Mouse (Mus musculus) retina, postnatal 7 days (tissue): ENCODE results near the gene Bdh1.

Experiments
- DNase-seq: peaks from one replicate; pipeline ENCODE4 v3.0.0-alpha.2; 2012; ENCODE audit warnings: low read depth, low spot score

Gene Bdh1

DNA sequence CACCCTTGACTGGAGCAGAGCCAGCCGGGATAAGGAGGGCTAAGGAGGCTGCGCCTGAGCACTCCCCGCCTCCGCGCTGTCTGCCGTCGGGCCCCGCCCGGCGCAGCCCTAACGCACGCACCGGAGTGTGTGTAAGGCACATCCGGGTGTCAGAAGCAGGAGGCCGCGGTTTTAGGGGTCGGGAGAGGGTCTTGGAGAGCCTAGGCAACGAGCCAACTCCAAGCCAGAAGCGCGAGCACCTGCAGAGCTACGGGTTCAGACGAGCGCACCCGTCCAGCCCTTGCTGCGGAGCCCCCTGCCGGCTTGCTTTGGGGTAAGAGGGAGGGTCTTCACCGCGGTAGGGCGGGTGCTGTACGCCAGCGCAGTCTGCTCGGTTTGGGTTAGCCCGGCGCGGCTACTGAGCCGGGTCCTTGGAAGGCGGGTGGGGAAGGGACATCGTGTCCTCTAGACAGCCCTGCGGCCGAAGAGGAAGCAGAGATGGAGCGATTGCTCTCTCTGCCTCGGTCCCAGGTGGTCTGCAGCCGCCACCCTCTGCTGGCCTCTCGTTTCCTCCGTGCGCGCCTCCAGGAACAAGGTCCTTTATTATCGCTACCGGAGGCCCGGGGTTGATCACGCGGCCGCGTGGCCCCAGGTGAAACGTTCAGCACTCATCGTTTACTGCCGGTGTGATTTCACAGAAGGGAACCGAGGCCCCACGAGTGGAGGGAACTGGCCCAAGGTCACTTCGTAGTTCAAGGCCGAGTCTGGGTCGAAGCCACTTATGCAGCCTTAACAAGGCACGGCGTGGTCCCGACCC lies 6.8 kb downstream of the Bdh1 start:
- DNase-seq, result peak; percentile 69

DNA sequence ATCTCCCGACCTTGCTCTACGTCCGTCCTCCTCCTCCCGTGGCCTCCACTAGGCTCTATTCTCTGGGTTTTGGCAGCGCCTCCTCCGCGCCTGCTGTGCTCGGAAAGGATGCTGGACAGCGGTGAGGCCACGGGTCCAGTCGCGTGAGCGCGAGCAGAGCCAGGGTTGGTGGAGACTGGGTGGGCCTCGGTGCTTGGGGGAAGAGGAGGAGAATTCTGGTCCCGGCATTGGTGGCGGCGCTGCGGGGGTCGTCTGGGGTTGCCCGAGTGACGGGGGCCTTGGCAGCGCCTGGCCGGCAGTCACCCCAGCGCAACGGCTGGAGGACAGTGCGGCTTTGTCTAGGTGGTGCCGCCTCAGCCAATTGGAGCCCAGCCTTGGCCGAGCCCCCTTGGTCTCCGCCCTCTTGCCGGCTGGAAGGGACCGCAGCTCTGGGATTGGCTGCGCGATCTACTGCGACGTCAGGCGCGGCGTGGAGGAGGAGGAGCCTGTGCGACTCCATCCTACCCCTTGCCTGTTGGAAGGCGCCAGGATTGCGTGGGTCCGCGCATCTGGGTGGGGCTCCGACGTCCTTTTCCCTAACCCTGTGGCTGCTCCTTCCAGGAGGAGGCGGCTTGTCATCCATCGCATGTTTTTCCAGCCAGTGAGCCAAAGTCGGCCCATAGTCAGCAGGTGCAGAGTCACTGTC lies 7.5 kb downstream of the Bdh1 start:
- DNase-seq, result peak; percentile 86

DNA sequence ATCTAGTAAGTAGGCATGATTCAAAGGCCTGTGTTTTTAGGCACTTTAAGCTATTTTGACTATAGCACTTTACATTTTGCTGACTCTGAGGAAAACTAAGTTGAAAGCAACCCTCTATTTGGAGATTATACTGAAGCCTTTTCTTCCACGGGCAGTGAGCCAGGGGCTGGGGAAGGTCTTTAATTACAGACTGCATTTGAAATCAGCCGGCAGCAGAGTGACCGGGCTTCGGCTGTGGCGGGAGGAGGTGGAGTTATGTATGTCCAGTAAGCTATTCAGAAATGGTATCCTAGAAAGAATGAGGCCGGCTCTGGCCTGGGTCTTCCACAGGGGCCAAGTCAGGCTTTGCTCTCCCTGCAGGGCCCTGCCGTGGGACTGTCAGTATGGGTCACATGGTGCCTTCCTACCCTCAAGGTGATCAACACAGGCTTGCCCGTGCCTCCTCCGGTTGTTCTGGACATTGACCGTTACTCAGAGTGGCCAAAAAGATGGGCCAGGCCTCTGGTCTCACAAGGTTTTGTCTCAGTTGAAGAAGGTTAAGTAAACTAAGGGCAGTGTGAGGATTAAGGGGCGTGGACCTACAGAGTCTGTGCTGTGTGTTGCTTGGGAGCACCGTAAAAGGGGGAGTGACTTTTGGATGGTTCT lies 11.5 kb downstream of the Bdh1 start:
- DNase-seq, result no peak

DNA sequence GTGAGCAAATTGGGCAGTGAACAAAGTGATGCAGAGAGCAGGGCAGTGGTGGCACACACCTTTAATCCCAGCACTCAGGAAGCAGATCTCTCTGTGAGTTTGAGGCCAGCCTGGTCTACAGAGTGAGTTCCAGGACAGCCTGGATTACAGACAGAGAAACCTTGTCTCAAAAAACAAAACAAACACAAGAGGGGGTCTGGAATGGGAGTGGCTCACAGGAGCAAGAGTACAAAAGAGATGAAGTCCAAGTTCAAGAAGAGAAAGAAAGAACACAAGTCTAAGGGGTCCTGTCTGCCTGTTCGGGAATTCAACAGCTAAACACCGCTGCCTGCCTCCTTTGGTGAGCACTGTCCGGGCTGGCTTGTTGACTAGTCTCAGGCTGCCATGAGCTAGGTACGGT lies 13.1 kb downstream of the Bdh1 start:
- no peak for DNase-seq

DNA sequence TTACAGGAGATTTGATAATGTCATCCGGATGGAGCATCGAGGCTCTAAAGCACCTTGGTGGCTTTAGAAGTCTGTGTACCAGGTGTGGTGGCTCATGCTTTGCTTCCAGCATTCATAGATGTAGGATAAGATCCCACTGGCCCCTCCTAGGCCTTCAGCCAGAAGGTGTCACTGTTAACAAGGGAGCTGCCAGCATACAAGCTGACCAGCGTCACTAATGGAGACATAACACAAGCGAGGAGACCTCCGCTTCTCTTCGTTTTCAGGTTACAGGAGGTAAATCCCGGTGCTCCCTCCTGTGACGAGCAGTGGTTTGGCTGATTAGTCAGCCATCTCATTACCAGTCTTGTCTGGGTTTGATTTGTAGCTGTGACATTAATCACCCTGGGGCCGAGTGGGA lies 14.0 kb downstream of the Bdh1 start:
- DNase-seq, result no peak

DNA sequence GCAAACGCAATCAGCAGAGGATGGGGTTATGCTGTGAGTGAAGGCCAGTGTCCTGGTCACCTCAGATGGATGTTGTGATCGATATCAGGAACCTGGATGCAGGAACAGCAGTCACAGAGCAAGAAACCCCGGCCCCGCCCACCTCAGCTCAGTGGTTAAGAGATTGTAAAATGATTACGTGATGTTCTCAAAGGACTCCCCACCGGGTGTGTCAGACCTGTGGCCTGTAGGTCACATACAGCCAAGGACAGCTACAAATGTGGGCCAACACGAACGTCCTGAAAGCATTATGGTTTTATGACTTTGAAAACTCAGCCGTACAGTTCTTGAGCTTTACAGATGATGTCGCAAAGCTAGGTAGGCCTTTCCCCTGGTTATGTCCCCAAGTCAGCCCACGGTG lies 15.3 kb downstream of the Bdh1 start:
- no peak for DNase-seq

DNA sequence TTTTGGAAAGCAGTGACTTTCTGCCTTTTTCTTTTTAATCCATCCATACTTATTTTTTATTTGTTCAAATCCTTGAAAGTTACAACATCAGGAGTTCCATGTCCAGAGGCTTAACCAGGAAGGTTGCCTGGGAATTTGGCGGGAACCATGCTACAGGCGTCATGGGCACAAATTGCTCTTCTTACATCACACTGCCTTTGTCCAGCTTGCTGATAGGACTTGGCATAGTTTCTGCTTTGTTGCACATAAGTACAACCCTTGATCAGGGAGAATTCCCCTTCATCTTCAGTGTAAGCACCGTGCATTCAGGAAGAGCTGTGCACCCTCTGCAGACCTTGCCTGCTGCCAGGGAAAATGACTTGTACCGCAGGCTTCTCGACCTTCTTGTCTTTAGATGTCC lies 17.4 kb downstream of the Bdh1 start:
- DNase-seq, result no peak

DNA sequence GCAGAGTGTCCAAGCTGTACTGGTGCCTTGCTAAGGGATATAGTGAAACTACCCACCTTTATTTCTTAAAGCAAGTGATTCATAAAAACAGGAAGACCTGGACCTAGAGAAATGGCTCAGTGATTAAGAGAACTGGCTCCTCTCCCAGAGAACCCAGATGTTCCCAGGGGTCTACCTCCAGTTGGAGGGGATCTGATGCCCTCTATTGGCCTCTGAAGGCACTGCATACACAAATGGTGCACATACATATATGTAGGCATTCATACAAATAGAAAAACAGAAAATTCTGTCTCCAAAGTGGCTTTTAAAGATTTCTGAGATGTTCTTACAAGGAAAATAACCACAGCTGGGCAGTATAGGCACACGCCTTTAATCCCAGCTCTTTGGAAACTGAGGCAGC lies 18.0 kb downstream of the Bdh1 start:
- no peak for DNase-seq

DNA sequence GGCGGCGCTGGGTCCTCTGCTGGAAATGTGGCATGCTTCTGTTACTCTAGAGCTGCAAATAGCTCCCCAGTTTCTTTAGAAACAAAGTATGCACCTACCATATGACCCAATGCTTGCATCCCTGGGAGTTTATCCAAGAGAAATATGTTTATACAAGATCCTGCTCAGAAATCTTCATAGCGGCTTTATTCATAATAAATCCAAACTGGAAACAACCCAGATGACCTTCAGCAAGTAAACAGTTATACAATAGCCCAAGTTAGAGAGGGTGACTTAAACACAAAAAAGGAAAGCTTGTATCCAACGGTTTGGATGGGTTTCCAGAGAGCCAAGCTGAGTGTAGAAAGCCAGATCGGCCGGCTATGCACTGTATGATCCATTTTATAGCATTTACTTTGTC lies 22.4 kb downstream of the Bdh1 start:
- no peak for DNase-seq

DNA sequence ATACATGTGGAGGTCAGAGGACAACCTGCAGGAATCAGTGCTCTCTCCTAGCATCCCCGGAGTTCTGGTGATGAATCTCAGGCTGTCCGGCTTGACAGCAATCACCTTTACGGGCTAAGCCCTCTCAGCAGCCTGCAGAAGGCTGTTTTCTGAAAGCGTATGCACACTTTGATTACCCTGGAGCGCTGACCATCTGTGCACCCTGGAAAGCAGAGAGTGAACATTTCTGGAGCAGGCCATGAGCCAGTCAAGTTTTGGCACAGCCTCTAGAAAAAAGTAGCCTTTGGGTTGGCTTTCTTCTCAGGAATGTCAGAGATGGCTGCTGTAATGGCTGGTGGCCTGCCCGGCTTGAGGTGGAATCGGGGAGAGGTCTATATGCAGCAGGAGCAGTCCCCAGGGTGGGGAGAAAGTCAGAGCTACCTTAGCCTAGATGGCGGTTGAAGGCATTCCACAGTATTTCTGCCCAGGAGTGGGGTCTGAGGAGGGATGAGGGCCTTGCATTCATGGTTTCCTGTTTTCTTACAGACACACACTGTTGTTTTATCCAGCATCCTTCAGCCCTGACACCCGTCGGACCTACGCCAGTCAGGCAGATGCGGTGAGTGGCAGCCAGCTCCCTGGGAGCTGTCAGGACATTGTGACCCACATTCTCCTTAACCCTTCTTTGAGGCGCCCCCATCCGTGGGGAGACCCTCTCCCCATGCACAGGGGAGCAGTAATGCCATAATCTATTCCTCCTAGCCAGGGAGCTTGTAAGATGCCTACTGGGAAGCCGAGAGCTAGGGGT lies 24.2 kb downstream of the Bdh1 start:
- no peak for DNase-seq

DNA sequence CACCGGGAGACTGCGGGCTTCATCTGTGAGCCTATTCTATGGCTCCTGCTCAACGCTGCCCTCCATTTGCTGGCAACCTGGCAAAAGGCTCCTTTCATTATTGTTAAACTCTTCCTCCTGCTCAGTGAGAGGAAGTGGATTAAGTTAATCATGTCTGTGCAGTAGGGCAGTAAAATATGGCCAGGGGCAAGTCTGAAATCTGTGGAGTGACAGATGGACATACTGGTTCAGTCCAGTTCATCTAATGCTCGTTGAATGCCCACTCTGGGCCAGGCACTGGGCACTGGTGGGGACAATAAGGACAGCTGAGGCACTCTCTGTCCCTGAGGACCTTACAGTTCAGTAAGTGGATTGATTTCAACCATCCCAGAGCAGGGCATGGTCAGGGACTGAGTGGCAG lies 27.9 kb downstream of the Bdh1 start:
- DNase-seq, result no peak

DNA sequence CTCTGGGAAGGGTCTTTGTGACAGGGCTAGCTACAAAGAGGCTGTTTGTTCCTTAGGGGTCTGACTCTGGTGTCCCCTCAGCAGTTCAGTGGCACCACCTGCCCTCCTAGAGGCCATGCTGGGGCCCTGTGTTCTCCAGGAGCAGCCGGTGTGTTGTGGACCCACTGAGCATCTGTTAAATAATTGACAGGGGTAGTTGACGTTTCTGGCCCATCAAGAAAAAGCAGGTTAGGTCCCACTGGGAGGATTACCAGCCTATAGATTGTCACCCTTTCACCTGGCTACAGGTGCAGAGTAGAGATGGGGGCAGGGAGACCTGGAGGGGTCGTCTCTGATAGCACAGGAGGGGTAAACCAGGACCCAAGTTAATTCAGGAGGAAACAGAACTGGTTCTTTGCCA lies 29.2 kb downstream of the Bdh1 start:
- no peak for DNase-seq

DNA sequence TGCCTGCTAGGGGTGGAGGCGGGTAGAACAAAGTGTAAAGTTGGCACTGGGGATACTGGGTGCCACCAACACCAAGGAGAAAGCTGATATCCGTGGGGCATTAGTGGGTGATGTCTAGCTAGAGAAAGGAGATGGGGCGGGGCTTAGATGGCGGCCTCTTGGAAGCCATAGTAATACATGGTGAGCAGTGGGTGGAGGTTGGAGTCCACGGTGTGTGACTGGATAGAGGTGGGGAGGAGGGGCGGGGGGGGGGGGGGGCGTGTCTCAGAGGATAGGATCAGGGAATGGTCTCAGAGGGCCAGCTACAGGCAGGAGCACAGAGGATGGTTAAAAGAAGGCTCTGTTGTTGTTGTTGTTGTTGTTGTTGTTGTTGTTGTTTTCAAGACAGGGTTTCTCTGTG lies 30.4 kb downstream of the Bdh1 start:
- no peak for DNase-seq

DNA sequence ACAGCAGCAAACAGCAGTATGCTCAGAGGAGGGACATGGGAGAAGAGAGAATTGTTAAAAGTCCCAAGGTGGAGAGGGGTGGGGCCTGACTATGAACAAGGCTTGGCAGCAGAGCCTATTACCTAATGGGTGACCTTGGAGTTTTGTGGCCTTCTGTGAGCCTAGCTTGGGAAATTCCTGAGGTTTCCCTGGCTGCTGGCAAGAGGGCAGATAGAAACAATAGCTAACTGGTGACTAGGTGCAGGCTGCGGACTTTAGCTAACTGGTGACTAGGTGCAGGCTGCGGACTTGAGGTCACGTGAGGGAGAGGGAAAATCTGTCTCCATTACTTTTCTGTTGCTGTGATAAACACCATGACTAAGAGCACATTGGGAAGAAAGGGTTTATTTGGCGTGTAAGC lies 31.9 kb downstream of the Bdh1 start:
- no peak for DNase-seq

DNA sequence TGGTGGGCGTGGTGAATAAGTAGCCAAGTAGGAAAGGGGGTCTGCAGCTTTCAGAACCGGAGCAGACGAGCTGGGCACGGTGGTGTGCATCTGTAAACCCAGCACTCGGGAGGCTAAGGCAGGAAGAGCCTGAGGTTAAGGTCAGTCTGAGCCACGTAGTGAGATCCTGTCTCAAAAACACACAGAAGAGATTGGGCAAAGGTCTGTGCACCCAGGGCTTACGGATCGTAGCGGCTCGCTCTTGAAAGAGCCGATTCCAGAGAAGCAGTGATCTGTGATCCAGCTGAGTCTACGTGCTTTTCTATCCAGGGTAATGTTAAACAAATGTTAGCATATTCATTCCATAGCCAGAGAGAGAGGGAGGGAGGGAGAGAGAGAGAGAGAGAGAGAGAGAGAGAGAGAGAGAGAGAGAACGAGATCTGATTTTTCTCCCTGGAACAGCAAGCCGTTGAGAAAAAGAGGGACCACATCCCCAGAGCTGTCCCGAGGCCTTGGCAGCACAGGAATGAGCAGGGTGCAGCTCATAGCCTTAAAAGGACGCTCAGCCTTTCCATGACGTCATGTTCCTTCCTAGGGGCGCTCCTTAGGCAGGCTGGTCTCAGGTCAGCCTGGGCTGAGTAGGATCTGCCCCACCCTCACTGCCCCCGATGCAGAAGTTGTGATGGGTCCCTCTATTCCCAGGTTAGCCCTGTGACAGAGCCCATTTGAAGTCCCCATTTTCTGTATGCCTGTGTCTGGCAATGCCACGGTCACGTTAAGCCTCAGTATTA lies 33.4 kb downstream of the Bdh1 start:
- DNase-seq, result no peak

DNA sequence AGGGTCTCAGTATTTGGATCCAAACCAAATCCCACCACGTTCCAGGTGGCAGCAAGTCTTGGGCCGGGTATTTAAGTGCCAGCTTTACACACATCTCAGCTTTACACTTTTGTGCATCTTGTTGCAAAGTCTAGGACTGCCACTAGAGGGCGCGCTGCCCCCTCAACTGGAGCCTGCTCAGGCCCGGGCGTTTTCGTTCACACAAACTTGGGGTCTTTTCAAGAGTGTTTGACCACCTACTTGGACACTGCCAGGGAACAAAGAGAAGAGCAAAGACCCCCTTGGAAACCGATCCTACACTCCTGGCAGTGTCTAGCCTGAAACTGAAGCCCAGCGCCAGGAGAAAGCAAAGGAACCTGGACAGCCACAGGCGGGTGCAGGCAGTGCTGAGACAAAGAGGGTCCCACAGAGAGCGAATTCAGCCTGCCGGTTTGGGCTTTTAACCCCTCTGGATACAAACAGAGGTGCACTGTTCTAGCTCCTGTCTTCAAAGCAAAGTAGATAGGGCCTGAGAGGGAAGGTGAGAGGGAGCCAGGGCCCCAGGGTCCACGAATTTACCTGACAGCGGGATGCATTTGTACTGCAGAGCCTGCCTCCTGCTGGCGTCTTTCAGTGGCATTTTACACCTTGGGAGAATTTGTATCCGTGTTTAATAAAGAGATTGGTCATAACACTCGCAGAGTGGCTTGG lies 36.3 kb downstream of the Bdh1 start:
- DNase-seq, result peak; percentile 64

DNA sequence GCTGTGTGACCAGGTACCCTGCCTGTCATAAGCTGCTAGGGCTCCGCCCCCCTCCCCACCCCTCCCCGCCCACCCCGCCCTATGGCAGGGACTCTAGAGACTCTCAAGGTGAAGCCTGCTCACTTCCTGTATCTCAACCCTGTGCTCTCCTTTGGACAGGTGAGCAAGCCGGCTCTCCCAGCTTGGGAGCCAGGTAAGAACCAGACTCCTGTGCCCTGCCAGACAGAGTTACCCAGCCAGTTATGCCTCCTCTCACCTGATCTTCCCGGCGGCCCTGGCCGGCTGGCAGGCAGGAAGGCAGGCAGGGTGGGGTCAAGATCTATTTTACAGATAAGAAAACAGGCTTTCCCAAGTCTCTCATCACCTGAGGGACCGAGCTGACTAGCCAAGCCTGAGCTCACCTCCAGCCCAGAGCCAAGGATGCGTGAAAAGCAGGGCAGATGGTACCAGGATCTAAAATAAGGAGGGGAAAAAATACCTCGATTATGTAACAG lies 37.9 kb downstream of the Bdh1 start:
- DNase-seq, result no peak

DNA sequence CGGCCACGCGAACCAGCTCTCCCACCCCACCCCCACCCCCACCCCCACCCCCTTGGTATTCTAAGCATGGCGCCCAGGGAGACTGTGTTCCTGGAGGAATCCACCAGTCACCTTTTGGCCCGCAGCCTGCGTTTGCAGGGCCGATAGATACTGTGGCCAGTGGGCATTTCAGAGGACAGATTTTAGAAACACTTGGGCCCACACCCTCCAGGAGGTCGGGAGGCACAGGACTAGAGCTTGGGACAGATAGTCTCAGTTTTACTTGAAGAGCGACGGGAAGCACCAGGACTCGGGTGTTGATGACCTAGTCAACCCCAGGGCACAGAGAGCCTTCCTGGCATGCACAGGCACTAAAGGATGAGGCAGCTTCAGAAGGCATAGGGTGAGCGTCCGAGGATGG lies 38.4 kb downstream of the Bdh1 start:
- DNase-seq, result no peak

DNA sequence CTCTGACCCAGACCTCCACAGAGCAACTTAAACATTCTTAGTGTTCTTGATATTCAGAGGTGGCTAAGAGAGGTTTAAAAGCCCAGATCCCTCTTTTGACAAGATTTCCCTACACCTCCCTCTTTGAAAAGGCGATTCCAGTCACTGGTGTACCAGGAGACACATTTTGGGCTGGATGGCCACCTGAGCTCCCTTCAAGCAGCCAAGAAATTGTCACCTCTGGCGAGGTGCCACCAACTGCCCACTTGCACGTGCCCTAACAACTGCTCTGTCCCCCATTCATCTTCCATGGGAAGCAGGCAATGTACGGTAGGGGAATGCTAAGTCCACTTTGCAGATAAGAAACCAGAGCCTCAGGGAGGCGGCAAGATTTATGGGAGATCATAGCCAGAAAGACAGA lies 39.0 kb downstream of the Bdh1 start:
- DNase-seq, result no peak

DNA sequence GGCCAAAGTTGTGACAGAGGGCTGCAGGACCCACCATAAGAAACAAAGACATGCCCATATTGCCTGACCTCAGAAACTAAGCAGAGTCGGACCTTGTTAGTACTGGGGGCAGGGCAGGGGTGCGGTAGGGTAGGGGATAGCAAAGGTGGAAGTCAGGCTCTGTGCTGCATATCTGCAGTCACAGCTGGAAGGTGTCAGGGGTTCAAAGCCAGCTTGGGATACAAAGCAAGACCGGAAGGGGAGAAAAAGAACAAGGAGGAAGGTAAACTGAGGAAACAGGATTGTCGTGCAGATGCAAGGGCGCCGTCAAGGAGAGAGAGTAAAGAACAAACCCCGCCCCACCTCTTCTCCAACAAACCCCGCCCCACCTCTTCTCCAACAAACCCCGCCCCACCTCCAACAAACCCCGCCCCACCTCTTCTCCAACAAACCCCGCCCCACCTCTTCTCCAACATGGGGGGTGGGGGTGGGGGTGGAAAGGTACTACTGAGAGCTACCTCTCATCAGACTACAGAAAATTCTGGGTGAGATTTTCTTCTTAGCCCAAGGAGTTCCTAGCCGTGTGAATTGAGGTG lies 40.1 kb downstream of the Bdh1 start:
- DNase-seq, result no peak
